Mouse (Mus musculus): ENCODE results near the gene Olfr812. TPM values are rescaled to one million over a fixed set of nuclear protein-coding genes. Genes with fewer than 3 reads are reported as not detected.
"Not testable (repeated sequence)": the region's sequence is repeated elsewhere in the genome, so short reads cannot be mapped to it uniquely, and the experiment has no call there.

Gene Olfr812
- not detected in 2 replicates for polyA plus RNA-seq (2015; fragmentation: Nextera tagmentation; extraction: Ambion mirVana)

GRCm38 (mm10) chr10:129845994-129846393 lies at the start of gene Olfr812:
Gene Olfr812 (minus strand): TSS chr10:129846094.
- no peaks in the 10 kb centered on the region for H3K9me3 ChIP-seq (replicated peaks; ENCODE audit: control insufficient read depth, low read length)
- no peaks in the 10 kb centered on the region for H3K4me1 ChIP-seq (ENCODE audit: control insufficient read depth, insufficient read depth, low read length)
- 58% methylated on average over 1 of the region's 1 CpGs for WGBS
- ATAC-seq (ENCODE audit: insufficient read depth, low FRiP score) = no peak
- H3K27ac ChIP-seq (ENCODE audit: low read length) = no peak within 1 kb of the TSS
- no peak within 1 kb of the TSS for H3K4me2 ChIP-seq (ENCODE audit: low read depth, low read length)
- H3K4me3 ChIP-seq (replicated peaks; ENCODE audit: low read length) = no peak within 1 kb of the TSS
- H3K36me3 ChIP-seq (ENCODE audit: control insufficient read depth, insufficient read depth, low read length) = no peaks in the 10 kb centered on the region
- H3K27me3 ChIP-seq (ENCODE audit: control insufficient read depth, insufficient read depth, low read length) = no peaks in the 10 kb centered on the region
- H3K9ac ChIP-seq (ENCODE audit: low read length) = no peak within 1 kb of the TSS

- H3K4me3 ChIP-seq (replicated peaks; ENCODE audit: low read length) = no peak overlapping the region
- no peak overlapping the region for H3K9ac ChIP-seq (ENCODE audit: low read length)
- WGBS = 87% methylated on average over 7 of the region's 7 CpGs
- no peak overlapping the region for H3K27ac ChIP-seq (ENCODE audit: low read length)
- H3K9me3 ChIP-seq (replicated peaks; ENCODE audit: control insufficient read depth, low read length) = no peaks in the 10 kb centered on the region
- no peak for ATAC-seq (ENCODE audit: insufficient read depth, low FRiP score)
- no peaks in the 10 kb centered on the region for H3K36me3 ChIP-seq (ENCODE audit: control insufficient read depth, insufficient read depth, low read length)
- H3K27me3 ChIP-seq (ENCODE audit: control insufficient read depth, insufficient read depth, low read length) = no peaks in the 10 kb centered on the region
- H3K4me1 ChIP-seq (ENCODE audit: control insufficient read depth, insufficient read depth, low read length) = no peaks in the 10 kb centered on the region
- no peak overlapping the region for H3K4me2 ChIP-seq (ENCODE audit: low read depth, low read length)
These were observed 40.0 kb upstream of the Olfr812 start for GRCm38 (mm10) chr10:129885934-129886333.

GRCm38 (mm10) chr10:129885496-129885895 lies 39.6 kb upstream of the Olfr812 start:
- H3K4me3 ChIP-seq (replicated peaks; ENCODE audit: low read length); H3K4me1 ChIP-seq (ENCODE audit: control insufficient read depth, insufficient read depth, low read length); ATAC-seq (ENCODE audit: insufficient read depth, low FRiP score); H3K4me2 ChIP-seq (ENCODE audit: low read depth, low read length); H3K9ac ChIP-seq (ENCODE audit: low read length); H3K27me3 ChIP-seq (ENCODE audit: control insufficient read depth, insufficient read depth, low read length); H3K36me3 ChIP-seq (ENCODE audit: control insufficient read depth, insufficient read depth, low read length); H3K27ac ChIP-seq (ENCODE audit: low read length); H3K9me3 ChIP-seq (replicated peaks; ENCODE audit: control insufficient read depth, low read length): not testable (repeated sequence)
- 71% methylated on average over 6 of the region's 6 CpGs for WGBS

GRCm38 (mm10) chr10:129879751-129880150 lies 33.9 kb upstream of the Olfr812 start, which contains the start of gene Olfr814:
Gene Olfr814 (minus strand): TSS chr10:129879851.
- H3K9ac ChIP-seq (ENCODE audit: low read length); H3K4me1 ChIP-seq (ENCODE audit: control insufficient read depth, insufficient read depth, low read length); H3K27me3 ChIP-seq (ENCODE audit: control insufficient read depth, insufficient read depth, low read length); H3K4me3 ChIP-seq (replicated peaks; ENCODE audit: low read length); ATAC-seq (ENCODE audit: insufficient read depth, low FRiP score); H3K9me3 ChIP-seq (replicated peaks; ENCODE audit: control insufficient read depth, low read length); H3K4me2 ChIP-seq (ENCODE audit: low read depth, low read length); H3K27ac ChIP-seq (ENCODE audit: low read length); H3K36me3 ChIP-seq (ENCODE audit: control insufficient read depth, insufficient read depth, low read length): not testable (repeated sequence)
- no CpG with 5 or more reads among the region's 1 CpGs for WGBS

GRCm38 (mm10) chr10:129855067-129855466 lies 9.2 kb upstream of the Olfr812 start, which contains the start of gene Olfr813:
Gene Olfr813 (plus strand): TSS chr10:129855367.
- ATAC-seq (ENCODE audit: insufficient read depth, low FRiP score) = no peak

GRCm38 (mm10) chr10:129847343-129847742 lies 1.4 kb upstream of the Olfr812 start:
- H3K27me3 ChIP-seq (ENCODE audit: control insufficient read depth, insufficient read depth, low read length) = no peaks in the 10 kb centered on the region
- no peak overlapping the region for H3K27ac ChIP-seq (ENCODE audit: low read length)
- H3K36me3 ChIP-seq (ENCODE audit: control insufficient read depth, insufficient read depth, low read length) = no peaks in the 10 kb centered on the region
- WGBS = 76% methylated on average over 1 of the region's 1 CpGs
- H3K4me1 ChIP-seq (ENCODE audit: control insufficient read depth, insufficient read depth, low read length) = no peaks in the 10 kb centered on the region
- ATAC-seq (ENCODE audit: insufficient read depth, low FRiP score) = no peak
- no peak overlapping the region for H3K9ac ChIP-seq (ENCODE audit: low read length)
- no peaks in the 10 kb centered on the region for H3K9me3 ChIP-seq (replicated peaks; ENCODE audit: control insufficient read depth, low read length)
- H3K4me2 ChIP-seq (ENCODE audit: low read depth, low read length) = no peak overlapping the region
- H3K4me3 ChIP-seq (replicated peaks; ENCODE audit: low read length) = no peak overlapping the region

More at GRCm38 (mm10) chr10:129855067-129855466, 9.2 kb upstream of the Olfr812 start, which contains the start of gene Olfr813:
- H3K4me2 ChIP-seq (ENCODE audit: low read depth, low read length) = no peak within 1 kb of the TSS
- no peak within 1 kb of the TSS for H3K27ac ChIP-seq (ENCODE audit: low read length)
- H3K9ac ChIP-seq (ENCODE audit: low read length) = no peak within 1 kb of the TSS
- no peaks in the 10 kb centered on the region for H3K4me1 ChIP-seq (ENCODE audit: control insufficient read depth, insufficient read depth, low read length)
- no peaks in the 10 kb centered on the region for H3K27me3 ChIP-seq (ENCODE audit: control insufficient read depth, insufficient read depth, low read length)
- no peaks in the 10 kb centered on the region for H3K9me3 ChIP-seq (replicated peaks; ENCODE audit: control insufficient read depth, low read length)
- no peaks in the 10 kb centered on the region for H3K36me3 ChIP-seq (ENCODE audit: control insufficient read depth, insufficient read depth, low read length)
- no peak within 1 kb of the TSS for H3K4me3 ChIP-seq (replicated peaks; ENCODE audit: low read length)

GRCm38 (mm10) chr10:129804296-129804695 lies 41.6 kb downstream of the Olfr812 start, which contains the start of gene Olfr811:
Gene Olfr811 (minus strand): TSS chr10:129804396.
- Histone ChIP-seq H3K27ac (ENCODE audit: low read length) (no peak within 1 kb of the TSS), H3K9me3 (replicated peaks; ENCODE audit: control insufficient read depth, low read length) (no peaks in the 10 kb centered on the region), H3K4me1 (ENCODE audit: control insufficient read depth, insufficient read depth, low read length) (no peaks in the 10 kb centered on the region), H3K4me3 (replicated peaks; ENCODE audit: low read length) (no peak within 1 kb of the TSS), H3K9ac (ENCODE audit: low read length) (no peak within 1 kb of the TSS), H3K4me2 (ENCODE audit: low read depth, low read length) (no peak within 1 kb of the TSS), H3K27me3 (ENCODE audit: control insufficient read depth, insufficient read depth, low read length) (no peaks in the 10 kb centered on the region), H3K36me3 (ENCODE audit: control insufficient read depth, insufficient read depth, low read length) (no peaks in the 10 kb centered on the region)
- 74% methylated on average over 4 of the region's 4 CpGs for WGBS
- ATAC-seq (ENCODE audit: insufficient read depth, low FRiP score) = no peak

GRCm38 (mm10) chr10:129794817-129795216 lies 51.1 kb downstream of the Olfr812 start, which contains the start of gene Olfr810:
Gene Olfr810 (minus strand): TSS chr10:129794917.
- Histone ChIP-seq H3K4me3 (replicated peaks; ENCODE audit: low read length) (no peak within 1 kb of the TSS), H3K27me3 (ENCODE audit: control insufficient read depth, insufficient read depth, low read length) (no peaks in the 10 kb centered on the region), H3K4me2 (ENCODE audit: low read depth, low read length) (no peak within 1 kb of the TSS), H3K27ac (ENCODE audit: low read length) (no peak within 1 kb of the TSS), H3K36me3 (ENCODE audit: control insufficient read depth, insufficient read depth, low read length) (no peaks in the 10 kb centered on the region), H3K9me3 (replicated peaks; ENCODE audit: control insufficient read depth, low read length) (no peaks in the 10 kb centered on the region), H3K9ac (ENCODE audit: low read length) (no peak within 1 kb of the TSS), H3K4me1 (ENCODE audit: control insufficient read depth, insufficient read depth, low read length) (no peaks in the 10 kb centered on the region)
- no peak for ATAC-seq (ENCODE audit: insufficient read depth, low FRiP score)
